Mouse (Mus musculus): ENCODE data around the gene Olfr1501.
A peak's percentile ranks its signal among the peaks of the same experiment; 100 is the strongest.
"Not testable (repeated sequence)": the region's sequence is repeated elsewhere in the genome, so short reads cannot be mapped to it uniquely, and the experiment has no call there.

Olfr1501 gene

DNA sequence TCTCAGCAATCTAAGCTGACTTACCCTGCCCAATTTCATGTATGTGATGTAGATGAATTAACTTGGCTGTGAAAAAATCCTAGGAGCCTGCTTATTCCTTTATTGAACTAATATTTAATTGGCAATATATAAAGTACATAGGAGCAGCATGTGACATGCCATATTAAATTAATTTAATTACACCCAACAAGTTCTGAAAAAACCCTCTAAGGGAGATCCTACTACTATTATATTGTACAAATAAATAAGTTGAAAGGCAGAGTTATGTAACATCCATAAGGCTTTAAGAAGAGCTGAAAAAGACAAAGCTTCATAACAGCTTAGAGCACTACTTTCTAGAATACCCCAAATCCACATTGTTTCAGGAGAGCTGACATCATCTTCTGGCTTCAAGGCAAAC, at the start of gene Olfr1501:
TSS of gene Olfr1501 (minus strand) at position 101 of the 400 bp plus-strand sequence.
- DNase-seq (ENCODE audit: low read depth, low spot score): not testable (repeated sequence)

DNA sequence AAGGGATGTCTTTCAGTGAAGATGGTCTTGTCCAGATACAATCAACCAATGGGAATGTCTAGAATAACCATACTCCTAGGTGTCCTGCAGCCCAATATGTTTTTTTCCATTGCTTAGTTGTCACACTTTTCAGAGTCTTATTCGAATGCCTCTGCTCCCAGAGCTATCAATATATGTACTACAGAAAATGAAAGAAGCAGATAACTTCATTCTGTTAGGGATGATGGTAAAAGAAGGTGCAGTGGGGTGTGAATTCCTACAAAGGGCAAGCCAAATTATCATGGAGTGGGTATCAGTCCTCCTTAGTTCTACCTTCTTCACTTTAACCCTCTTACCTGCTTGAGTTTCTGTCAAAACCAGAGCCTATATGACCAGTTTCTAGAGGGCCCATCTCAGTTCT, 47.3 kb upstream of the Olfr1501 start, which contains the start of gene Olfr1504:
TSS of gene Olfr1504 (minus strand) at position 101 of the 400 bp plus-strand sequence.
- no peak for DNase-seq (ENCODE audit: low read depth, low spot score)

- DNase-seq (ENCODE audit: low read depth, low spot score): no peak
These were observed 11.0 kb upstream of the Olfr1501 start, which contains the start of gene Olfr1502 for GRCm38 (mm10) chr19:13861495-13861894. Olfr1502 (plus strand) TSS chr19:13861795.

GRCm38 (mm10) chr19:13830388-13830787, 20.1 kb downstream of the Olfr1501 start, which contains the start of gene Olfr1500:
Olfr1500 (minus strand) TSS chr19:13830488.
- no peak for DNase-seq (ENCODE audit: low read depth, low spot score)

GRCm38 (mm10) chr19:13828447-13828846, 22.0 kb downstream of the Olfr1501 start:
- no peak for DNase-seq (ENCODE audit: low read depth, low spot score)

DNA sequence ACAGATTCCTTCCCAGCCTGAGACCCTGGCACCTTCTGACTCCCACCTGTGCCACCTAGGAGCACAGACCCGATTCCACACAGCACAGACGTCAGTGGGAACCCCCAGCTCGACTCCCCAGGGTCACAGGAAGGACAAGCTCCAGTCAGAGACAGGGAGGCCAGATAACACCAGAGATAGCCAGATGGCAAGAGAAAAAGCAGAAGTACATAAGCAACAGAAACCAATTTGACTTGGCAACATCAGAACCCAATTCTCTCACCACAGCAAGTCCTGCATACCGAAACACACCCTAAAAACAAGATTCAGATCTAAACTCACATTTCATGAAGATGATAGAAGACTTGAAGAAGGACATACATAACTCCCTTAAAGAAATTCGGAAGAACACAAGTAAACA, 29.6 kb downstream of the Olfr1501 start:
- DNase-seq (ENCODE audit: low read depth, low spot score): no peak

- no peak for DNase-seq (ENCODE audit: low read depth, low spot score)
These were observed 31.1 kb downstream of the Olfr1501 start, which contains the start of gene Olfr1499 for GRCm38 (mm10) chr19:13819347-13819746. Olfr1499 (minus strand) TSS chr19:13819447.

DNA sequence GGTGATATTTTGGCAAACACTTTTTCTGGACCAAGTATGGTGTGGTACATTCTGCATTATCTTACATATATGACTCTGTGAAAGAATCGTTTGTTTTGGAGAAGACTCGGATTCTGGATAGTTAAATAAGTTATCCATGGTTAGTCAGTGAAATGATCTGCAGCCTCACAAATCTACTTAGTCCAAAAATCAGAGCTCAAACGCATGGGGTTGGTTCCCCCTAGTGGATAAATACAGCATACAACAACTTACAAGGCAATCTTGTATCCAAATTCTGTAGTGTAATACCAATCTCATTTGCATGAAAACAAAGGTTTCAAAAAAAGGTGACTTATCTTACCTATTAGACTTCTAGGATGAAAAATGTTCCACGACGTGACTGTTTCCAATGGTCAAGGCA, 31.7 kb downstream of the Olfr1501 start:
- peak; percentile 73 for DNase-seq (ENCODE audit: low read depth, low spot score)

DNA sequence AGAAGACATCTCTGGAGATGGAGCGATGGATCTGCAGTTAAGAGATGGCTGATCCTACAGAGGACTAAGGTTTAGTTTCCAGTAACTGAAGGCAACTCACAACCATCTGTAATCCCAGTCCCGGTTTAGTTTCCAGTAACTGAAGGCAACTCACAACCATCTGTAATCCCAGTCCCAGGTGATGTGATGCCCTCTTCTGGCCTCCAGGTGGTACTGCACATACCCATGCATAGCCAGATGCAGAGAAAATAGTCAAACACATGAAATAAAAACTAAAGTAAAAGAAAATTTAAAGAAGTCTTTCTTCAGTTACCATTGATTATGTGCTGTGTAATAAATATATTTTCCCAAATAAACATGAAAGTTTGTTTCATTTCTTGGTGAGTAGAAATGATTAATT, 37.7 kb downstream of the Olfr1501 start:
- no peak for DNase-seq (ENCODE audit: low read depth, low spot score)

DNA sequence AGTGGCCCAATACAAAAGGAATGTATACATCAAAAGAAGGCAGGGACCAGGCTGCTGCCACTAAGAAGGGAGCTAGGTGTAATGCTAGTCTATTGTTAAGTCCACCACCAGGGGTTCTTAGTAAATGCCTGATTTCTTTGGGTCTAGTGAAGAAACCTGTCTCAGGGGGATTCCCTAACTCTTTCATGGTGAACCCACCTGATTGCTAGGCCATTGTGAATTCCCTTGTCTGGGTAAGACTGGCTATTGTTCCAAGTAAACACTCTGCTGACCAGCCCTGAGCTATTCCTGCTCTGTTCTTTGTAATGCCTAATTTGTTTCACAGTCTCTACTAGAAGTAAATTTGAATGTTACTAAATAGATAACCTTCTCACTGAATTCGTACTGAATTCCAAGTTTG, 45.0 kb downstream of the Olfr1501 start:
- DNase-seq (ENCODE audit: low read depth, low spot score): not testable (repeated sequence)

GRCm38 (mm10) chr19:13798102-13798501, 52.4 kb downstream of the Olfr1501 start, which contains the start of gene Olfr1497:
Olfr1497 (minus strand) TSS chr19:13798202.
- DNase-seq (ENCODE audit: low read depth, low spot score): no peak

Data from brain, adult 2 months (tissue).